Mouse (Mus musculus): ENCODE data around the gene Robo1. TPM values are rescaled to one million over a fixed set of nuclear protein-coding genes. Genes with fewer than 3 reads are reported as not detected.

The Robo1 gene
- polyA plus RNA-seq, 1 experiment from 2014 or later = 30.1 TPM

DNA sequence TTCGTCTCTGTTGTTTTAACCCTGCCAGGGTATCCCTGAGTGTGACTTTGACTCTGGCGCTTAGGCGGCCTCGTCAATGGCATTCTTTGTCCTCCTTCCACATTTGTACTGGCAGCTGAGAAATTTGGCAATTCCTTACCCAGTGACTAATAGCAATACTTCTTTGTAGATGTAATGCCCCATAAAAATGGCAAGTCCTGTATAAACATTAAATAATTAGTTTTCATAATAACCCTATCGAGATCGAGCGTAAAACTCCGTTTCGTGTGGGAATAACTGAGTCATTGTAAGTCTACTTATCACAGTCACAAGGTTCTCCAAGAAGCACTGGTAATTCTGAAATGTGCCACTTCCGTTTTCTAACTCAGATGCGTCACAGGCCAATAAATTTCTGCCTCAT lies 589.0 kb downstream of the Robo1 start:
- WGBS = 69% methylated on average over 11 of the region's 11 CpGs
- H3K27ac ChIP-seq (ENCODE audit: poor library complexity, severe bottlenecking) = no peak overlapping the region
- ATAC-seq (ENCODE audit: insufficient number of reproducible peaks, low FRiP score) = no peak

DNA sequence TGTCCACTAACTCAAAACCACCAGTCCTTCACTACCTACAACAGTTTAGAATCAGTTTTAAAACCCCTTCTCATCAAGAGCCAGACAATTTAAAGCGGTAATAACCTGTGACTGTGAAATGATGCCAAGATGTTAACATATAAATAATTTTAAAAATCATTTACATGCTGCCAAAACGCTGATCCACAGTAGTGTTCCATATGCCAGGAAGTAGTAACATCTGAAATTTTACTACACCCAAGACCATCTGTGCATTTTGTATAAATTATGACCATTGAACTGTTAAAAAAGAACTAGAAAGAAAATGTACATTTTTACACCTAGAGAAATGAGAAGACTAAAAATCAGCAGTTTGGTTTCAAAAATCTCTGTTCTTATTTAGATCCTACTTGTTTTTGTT lies 600.8 kb downstream of the Robo1 start:
- H3K4me1 ChIP-seq (replicated peaks) = peaks cover 5% of the 10 kb centered on the region; the same call in 1 of the 2 replicates
- 85% methylated on average over 2 of the region's 2 CpGs for WGBS
- no peak overlapping the region for H3K9ac ChIP-seq
- no peak for ATAC-seq (ENCODE audit: insufficient number of reproducible peaks, low FRiP score)
- H3K9me3 ChIP-seq (replicated peaks) = no peaks in the 10 kb centered on the region
- H3K4me3 ChIP-seq = no peak overlapping the region
- no peaks in the 10 kb centered on the region for H3K27me3 ChIP-seq (replicated peaks)
- H3K36me3 ChIP-seq = peaks cover 3% of the 10 kb centered on the region; the same call in 1 of the 2 replicates
- H3K27ac ChIP-seq (ENCODE audit: poor library complexity, severe bottlenecking) = no peak overlapping the region
- H3K4me2 ChIP-seq = no peak overlapping the region

More for the DNA sequence above, 589.0 kb downstream of the Robo1 start:
- Histone ChIP-seq H3K9ac (no peak overlapping the region), H3K4me2 (0 out of 2 replicates have a peak overlapping the region, but pooled peaks have one; percentile 13), H3K4me1 (replicated peaks) (0 out of 2 replicates have a peak, but pooled peaks cover 9% of the 10 kb centered on the region), H3K4me3 (no peak overlapping the region), H3K9me3 (replicated peaks) (no peaks in the 10 kb centered on the region), H3K27me3 (replicated peaks) (no peaks in the 10 kb centered on the region), H3K36me3 (no peaks in the 10 kb centered on the region)

DNA sequence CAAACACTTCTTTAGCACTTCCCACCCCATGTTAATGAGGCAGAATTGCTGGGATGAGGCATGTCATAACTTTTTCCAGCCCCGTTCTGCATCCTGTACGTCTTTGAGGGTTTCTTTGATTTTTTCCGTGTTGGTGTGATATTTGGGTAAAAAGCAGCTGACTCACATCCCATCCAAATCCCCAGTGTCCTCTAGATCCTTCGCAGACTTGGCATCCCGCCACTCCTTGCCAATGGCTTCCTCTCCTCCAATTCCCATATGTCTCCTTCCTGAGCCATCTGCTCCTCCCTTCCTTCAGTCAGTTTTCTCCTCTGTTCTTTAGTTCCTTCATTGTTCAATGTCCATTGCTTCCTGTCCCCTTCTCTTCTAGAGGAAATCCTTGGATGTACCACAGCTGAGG lies 605.0 kb downstream of the Robo1 start:
- 0 out of 2 replicates have a peak, but pooled peaks have one; percentile 29 for ATAC-seq (ENCODE audit: insufficient number of reproducible peaks, low FRiP score)
- 57% methylated on average over 5 of the region's 5 CpGs for WGBS
- Histone ChIP-seq H3K4me2 (no peak overlapping the region), H3K27ac (ENCODE audit: poor library complexity, severe bottlenecking) (no peak overlapping the region), H3K9me3 (replicated peaks) (no peaks in the 10 kb centered on the region), H3K4me3 (no peak overlapping the region), H3K9ac (no peak overlapping the region), H3K4me1 (replicated peaks) (peaks cover 7% of the 10 kb centered on the region; the same call in 1 of the 2 replicates), H3K27me3 (replicated peaks) (no peaks in the 10 kb centered on the region), H3K36me3 (peaks cover 3% of the 10 kb centered on the region; the same call in 1 of the 2 replicates)

DNA sequence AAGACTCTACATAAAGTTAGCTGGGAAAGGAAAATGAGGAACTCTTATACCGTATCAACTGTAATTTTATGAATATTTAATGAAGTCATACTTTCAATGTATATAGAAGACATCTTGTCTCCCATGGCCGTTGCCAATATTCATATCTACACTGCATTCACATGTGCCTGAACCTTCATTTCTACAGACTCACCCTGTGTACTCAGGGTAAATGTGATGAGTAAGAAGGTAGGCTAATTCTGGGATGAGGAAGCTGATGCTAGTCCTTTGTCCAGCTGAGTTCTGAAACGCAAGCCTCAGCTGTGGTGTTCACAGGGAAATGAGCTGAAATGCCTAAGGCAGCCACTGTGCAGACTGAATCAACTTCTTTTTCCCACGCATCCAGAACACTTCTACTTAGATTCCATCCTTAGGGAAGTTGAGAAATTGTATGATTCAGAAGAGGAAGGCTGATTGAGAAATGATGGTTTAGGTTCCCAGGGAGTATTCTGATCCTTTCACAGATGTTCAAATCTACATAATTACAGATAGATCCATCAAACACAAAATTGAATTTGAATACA lies 606.0 kb downstream of the Robo1 start:
- H3K4me1 ChIP-seq (replicated peaks) = peaks cover 7% of the 10 kb centered on the region; the same call in 1 of the 2 replicates
- no peaks in the 10 kb centered on the region for H3K9me3 ChIP-seq (replicated peaks)
- no peak overlapping the region for H3K27ac ChIP-seq (ENCODE audit: poor library complexity, severe bottlenecking)
- H3K36me3 ChIP-seq = peaks cover 3% of the 10 kb centered on the region; the same call in 1 of the 2 replicates
- ATAC-seq (ENCODE audit: insufficient number of reproducible peaks, low FRiP score) = no peak
- 78% methylated on average over 4 of the region's 4 CpGs for WGBS
- no peak overlapping the region for H3K4me2 ChIP-seq
- no peaks in the 10 kb centered on the region for H3K27me3 ChIP-seq (replicated peaks)
- no peak overlapping the region for H3K4me3 ChIP-seq
- no peak overlapping the region for H3K9ac ChIP-seq

DNA sequence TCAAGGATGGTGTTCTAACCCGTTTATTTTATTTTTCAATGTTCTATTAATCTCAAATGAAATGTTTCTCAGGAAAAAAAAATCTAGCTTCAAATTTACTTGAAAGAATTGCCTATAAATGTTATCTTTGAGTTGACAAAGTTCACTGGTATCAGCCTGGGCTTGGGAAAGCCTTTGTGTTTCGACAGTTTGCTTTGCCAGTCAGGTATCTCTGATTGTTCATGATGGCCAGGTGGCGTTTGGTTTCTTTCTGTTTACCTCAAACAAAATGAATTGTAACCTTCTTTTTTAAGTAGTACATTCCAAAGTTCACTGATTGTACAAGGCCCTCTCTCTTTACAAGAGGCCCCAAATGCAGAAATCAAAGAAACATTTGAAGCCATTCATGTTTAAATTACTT lies 611.9 kb downstream of the Robo1 start:
- Histone ChIP-seq H3K4me1 (replicated peaks) (peaks cover 13% of the 10 kb centered on the region), H3K4me3 (no peak overlapping the region), H3K36me3 (no peaks in the 10 kb centered on the region), H3K4me2 (no peak overlapping the region), H3K27me3 (replicated peaks) (no peaks in the 10 kb centered on the region), H3K9me3 (replicated peaks) (no peaks in the 10 kb centered on the region), H3K9ac (no peak overlapping the region), H3K27ac (ENCODE audit: poor library complexity, severe bottlenecking) (no peak overlapping the region)
- no peak for ATAC-seq (ENCODE audit: insufficient number of reproducible peaks, low FRiP score)
- 62% methylated on average over 3 of the region's 3 CpGs for WGBS

DNA sequence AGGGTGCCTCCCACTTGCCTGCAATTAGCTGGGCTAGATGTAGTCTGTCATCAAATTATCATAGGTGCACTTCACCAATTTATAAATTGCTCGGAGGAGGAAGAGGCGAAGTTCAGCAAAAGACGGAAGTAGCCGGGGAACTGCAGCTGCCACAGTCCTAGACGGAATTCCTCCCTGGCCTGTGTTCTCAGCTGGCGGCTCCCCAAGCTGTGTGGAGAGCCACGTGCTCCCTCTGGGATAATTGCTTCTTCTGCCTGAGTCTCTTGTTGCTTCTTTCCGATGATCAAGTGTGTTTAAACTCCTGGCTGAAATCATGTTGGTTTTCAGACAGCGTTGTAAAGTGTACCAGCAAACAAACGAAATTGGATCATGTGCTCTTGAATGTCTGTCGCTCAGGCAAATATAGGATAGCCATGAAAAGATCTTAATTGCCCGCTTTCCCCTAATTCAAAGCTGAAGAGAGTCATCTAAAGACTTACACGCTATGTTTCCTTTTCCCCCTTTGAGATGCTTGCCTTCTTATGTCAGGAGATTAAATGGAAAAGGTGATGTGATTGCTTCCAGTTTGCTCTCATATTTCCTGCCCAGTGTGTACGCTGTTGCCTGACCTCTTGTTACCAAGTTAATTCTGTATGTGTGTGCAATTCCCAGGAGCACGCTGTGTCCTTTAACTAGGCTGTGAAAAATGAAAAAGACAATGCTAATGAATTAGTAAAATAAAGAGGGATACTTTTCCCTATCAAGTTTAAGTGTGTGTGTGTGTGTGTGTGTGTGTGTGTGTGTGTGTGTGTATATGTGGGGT lies 616.5 kb downstream of the Robo1 start:
- no peaks in the 10 kb centered on the region for H3K27me3 ChIP-seq (replicated peaks)
- H3K9me3 ChIP-seq (replicated peaks) = no peaks in the 10 kb centered on the region
- no peaks in the 10 kb centered on the region for H3K36me3 ChIP-seq
- H3K27ac ChIP-seq (ENCODE audit: poor library complexity, severe bottlenecking) = no peak overlapping the region
- ATAC-seq (ENCODE audit: insufficient number of reproducible peaks, low FRiP score) = 0 out of 2 replicates have a peak, but pooled peaks have one; percentile 45
- H3K9ac ChIP-seq = no peak overlapping the region
- H3K4me3 ChIP-seq = peak overlapping the region; percentile 32
- peak overlapping the region; percentile 63 for H3K4me2 ChIP-seq
- peaks cover 10% of the 10 kb centered on the region for H3K4me1 ChIP-seq (replicated peaks)
- 34% methylated on average over 15 of the region's 15 CpGs for WGBS

DNA sequence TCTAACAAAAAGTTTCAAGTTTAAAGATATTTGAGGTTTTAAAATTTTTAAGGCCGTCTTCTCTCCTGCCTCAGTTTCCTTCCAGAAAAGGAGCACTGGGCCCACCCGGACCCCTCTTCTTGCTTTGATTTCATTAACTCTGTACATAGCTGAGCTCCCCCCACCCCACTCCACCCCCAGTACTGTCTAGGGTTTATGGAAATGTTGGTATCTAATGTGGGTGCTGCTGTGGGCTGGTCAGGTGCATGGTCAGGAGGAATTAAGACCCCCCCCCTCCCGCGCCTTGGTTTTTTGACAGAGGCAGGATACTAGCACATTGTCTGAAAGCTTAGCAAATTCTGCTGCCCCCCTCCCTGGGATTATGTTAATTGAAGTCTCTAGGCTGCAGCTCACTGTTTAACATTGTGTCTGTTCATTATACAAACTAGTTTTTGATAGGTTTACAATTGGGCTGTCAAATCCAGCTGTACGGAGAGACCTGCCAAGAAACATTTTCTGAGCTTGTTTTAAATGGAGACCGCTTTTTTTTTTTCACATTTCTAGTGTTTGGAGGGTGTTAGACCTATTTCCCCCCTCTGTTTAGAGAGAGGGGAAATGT lies 620.5 kb downstream of the Robo1 start:
- 83% methylated on average over 6 of the region's 6 CpGs for WGBS
- no peak for ATAC-seq (ENCODE audit: insufficient number of reproducible peaks, low FRiP score)
- H3K27me3 ChIP-seq (replicated peaks) = no peaks in the 10 kb centered on the region
- peaks cover 10% of the 10 kb centered on the region for H3K4me1 ChIP-seq (replicated peaks)
- no peak overlapping the region for H3K4me2 ChIP-seq
- no peaks in the 10 kb centered on the region for H3K9me3 ChIP-seq (replicated peaks)
- no peaks in the 10 kb centered on the region for H3K36me3 ChIP-seq
- H3K27ac ChIP-seq (ENCODE audit: poor library complexity, severe bottlenecking) = no peak overlapping the region
- H3K4me3 ChIP-seq = no peak overlapping the region
- H3K9ac ChIP-seq = no peak overlapping the region

DNA sequence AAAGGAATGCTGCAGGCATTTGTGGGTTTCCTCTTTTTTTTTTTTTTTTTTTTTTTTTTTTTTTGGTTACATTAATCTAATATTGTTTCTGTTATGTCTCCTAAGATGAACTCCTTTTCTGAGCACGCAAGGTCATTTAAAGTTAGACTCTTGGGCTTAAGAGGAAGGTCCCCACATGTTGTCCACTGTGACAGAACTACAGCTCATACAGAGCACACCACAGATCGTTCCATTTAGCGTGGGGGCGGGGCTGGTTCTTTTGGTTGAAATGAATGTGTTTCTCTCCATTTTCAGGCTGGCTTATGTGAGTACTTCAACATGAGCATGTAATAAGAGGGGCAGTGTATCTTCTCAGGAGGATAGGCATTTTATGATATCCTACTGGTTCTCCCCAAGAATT lies 622.8 kb downstream of the Robo1 start:
- Histone ChIP-seq H3K9ac (no peak overlapping the region), H3K9me3 (replicated peaks) (no peaks in the 10 kb centered on the region), H3K27me3 (replicated peaks) (no peaks in the 10 kb centered on the region), H3K4me1 (replicated peaks) (no peaks in the 10 kb centered on the region), H3K27ac (ENCODE audit: poor library complexity, severe bottlenecking) (no peak overlapping the region), H3K4me2 (no peak overlapping the region), H3K4me3 (no peak overlapping the region), H3K36me3 (no peaks in the 10 kb centered on the region)
- WGBS = 81% methylated on average over 4 of the region's 4 CpGs
- no peak for ATAC-seq (ENCODE audit: insufficient number of reproducible peaks, low FRiP score)

DNA sequence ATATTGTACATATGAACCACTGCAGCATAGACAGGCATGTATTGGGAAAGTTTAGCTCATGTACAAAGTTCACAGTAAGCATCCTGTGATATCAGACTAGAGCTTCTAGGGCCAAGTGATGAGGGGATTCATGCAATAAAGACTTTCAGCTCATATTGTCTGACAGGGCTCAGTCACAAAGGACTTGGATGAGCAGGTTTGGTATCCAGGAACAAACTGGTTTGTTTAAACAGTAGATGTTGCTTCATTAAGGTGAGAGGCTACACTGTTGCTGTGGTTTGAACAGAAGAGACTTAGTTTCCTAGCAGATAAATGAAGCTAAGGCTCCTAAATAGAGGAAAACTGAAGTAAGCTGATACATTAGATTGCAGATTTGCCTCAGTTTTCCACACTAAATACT lies 626.8 kb downstream of the Robo1 start:
- H3K4me1 ChIP-seq (replicated peaks) = no peaks in the 10 kb centered on the region
- H3K36me3 ChIP-seq = no peaks in the 10 kb centered on the region
- no peak for ATAC-seq (ENCODE audit: insufficient number of reproducible peaks, low FRiP score)

DNA sequence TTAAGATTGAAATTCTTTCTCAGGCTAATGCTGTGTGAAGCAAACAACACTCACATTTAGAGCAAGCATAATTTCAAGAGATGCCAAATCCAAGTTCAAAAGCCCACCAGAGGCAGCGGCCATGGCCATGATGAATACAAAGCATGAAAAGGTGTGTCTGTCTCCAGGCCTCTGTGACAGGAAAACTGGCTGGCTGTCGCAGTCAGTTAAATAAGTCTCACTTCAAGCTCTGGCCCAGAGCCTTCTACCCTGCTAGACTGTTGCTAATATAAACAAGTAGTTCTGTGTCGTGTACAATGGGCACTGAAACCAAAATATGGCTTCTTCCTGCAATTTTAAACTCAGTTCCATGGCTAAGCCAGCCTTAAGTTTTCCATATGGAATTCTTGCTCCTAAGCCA lies 629.1 kb downstream of the Robo1 start:
- ATAC-seq (ENCODE audit: insufficient number of reproducible peaks, low FRiP score) = no peak
- H3K4me1 ChIP-seq (replicated peaks) = no peaks in the 10 kb centered on the region
- no peak overlapping the region for H3K4me3 ChIP-seq
- H3K9ac ChIP-seq = no peak overlapping the region
- 62% methylated on average over 3 of the region's 3 CpGs for WGBS
- no peaks in the 10 kb centered on the region for H3K27me3 ChIP-seq (replicated peaks)
- H3K9me3 ChIP-seq (replicated peaks) = no peaks in the 10 kb centered on the region
- H3K27ac ChIP-seq (ENCODE audit: poor library complexity, severe bottlenecking) = no peak overlapping the region
- H3K36me3 ChIP-seq = no peaks in the 10 kb centered on the region
- H3K4me2 ChIP-seq = no peak overlapping the region

More for the DNA sequence above, 626.8 kb downstream of the Robo1 start:
- Histone ChIP-seq H3K9ac (no peak overlapping the region), H3K9me3 (replicated peaks) (no peaks in the 10 kb centered on the region), H3K4me2 (no peak overlapping the region), H3K27me3 (replicated peaks) (no peaks in the 10 kb centered on the region), H3K4me3 (no peak overlapping the region), H3K27ac (ENCODE audit: poor library complexity, severe bottlenecking) (no peak overlapping the region)

DNA sequence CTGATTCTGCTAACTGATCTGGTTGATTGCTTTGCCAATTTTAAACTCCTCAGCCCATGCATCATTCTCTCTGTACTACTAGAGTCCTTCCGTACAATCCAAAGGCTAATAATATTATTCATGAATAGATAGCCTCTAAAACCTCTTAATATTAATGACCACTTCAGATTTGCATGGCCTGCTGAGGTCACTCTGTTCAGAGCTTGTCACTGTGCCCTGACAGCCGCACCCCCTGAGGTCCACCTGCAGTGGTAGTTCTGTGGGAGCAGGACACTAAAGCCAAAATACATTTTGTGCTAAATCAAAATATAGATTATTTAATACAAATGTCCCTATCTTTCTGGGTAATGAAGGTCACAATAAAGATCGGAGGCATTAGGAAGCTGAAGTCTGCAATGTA lies 631.8 kb downstream of the Robo1 start:
- Histone ChIP-seq H3K9ac (no peak overlapping the region), H3K36me3 (no peaks in the 10 kb centered on the region), H3K4me2 (no peak overlapping the region), H3K4me1 (replicated peaks) (no peaks in the 10 kb centered on the region), H3K4me3 (no peak overlapping the region), H3K9me3 (replicated peaks) (no peaks in the 10 kb centered on the region), H3K27ac (ENCODE audit: poor library complexity, severe bottlenecking) (no peak overlapping the region), H3K27me3 (replicated peaks) (no peaks in the 10 kb centered on the region)
- WGBS = 85% methylated on average over 3 of the region's 3 CpGs
- ATAC-seq (ENCODE audit: insufficient number of reproducible peaks, low FRiP score) = no peak

Data from heart, embryonic 12.5 days (tissue).